Mouse (Mus musculus) CH12.LX (cell line): ENCODE results near the gene Epc2. TPM values are rescaled to one million over a fixed set of nuclear protein-coding genes. Genes with fewer than 3 reads are reported as not detected.

Source experiments
- DNase-seq: peaks from one replicate; pipeline ENCODE4 v3.0.0-alpha.2; 2013; ENCODE audit errors: extremely low read depth
- H3K27ac ChIP-seq: 2 replicates; pipeline ENCODE4 v1.5.1; 2012; ENCODE audit warnings: low read depth, mild to moderate bottlenecking, control low read depth, moderate library complexity; ENCODE audit not compliant: insufficient read depth
- H3K27me3 ChIP-seq: replicated peaks from 2 replicates; pipeline ENCODE3; 2012; ENCODE audit warnings: inconsistent platforms
- H3K36me3 ChIP-seq, 2 experiments: replicated peaks in 1 of 2; 2 replicates each; pipeline versions ENCODE3 to v1.6.1; 2012; ENCODE audit warnings: inconsistent platforms in 1 of 2, low read length in 1 of 2, mild to moderate bottlenecking in 1 of 2, mixed read lengths in 1 of 2, moderate library complexity in 1 of 2; ENCODE audit not compliant: control insufficient read depth in 1 of 2, insufficient read depth in 1 of 2
- H3K4me1 ChIP-seq, 2 experiments: 2 replicates each; pipeline ENCODE4 v1.6.1; 2012; ENCODE audit warnings: inconsistent platforms in 1 of 2, moderate library complexity in 1 of 2; ENCODE audit not compliant: insufficient read depth in 2 of 2, control insufficient read depth in 1 of 2
- H3K4me2 ChIP-seq: 2 replicates; pipeline ENCODE4 v1.6.1; 2012; ENCODE audit warnings: low read depth, mild to moderate bottlenecking, control low read depth; ENCODE audit not compliant: poor library complexity, insufficient read depth, severe bottlenecking
- H3K4me3 ChIP-seq, 3 experiments: fragments of 150-350 bp in 1 of 3; sonication (generic) in 1 of 3; replicated peaks in 1 of 3; 2 replicates each; pipeline versions ENCODE3 to v1.5.1; 2011 to 2012; ENCODE audit warnings: low read depth in 2 of 3, low read length in 2 of 3, mild to moderate bottlenecking in 2 of 3, moderate library complexity in 2 of 3, control low read depth in 1 of 3, improper control_type of control experiment in 1 of 3, inconsistent platforms in 1 of 3, mixed read lengths in 1 of 3; ENCODE audit not compliant: poor library complexity in 1 of 3
- H3K79me2 ChIP-seq: replicated peaks from 2 replicates; pipeline ENCODE4 v1.6.1; 2012; ENCODE audit warnings: mild to moderate bottlenecking, moderate library complexity; ENCODE audit not compliant: control insufficient read depth, poor library complexity, insufficient read depth, severe bottlenecking; ENCODE audit errors: extremely low read depth
- H3K9ac ChIP-seq: 2 replicates; pipeline ENCODE4 v1.6.1; 2012; ENCODE audit warnings: low read depth, mild to moderate bottlenecking, control low read depth, moderate library complexity; ENCODE audit not compliant: insufficient read depth
- H3K9me3 ChIP-seq: replicated peaks from 2 replicates; pipeline ENCODE3; 2012; ENCODE audit warnings: low read length, inconsistent platforms, mixed read lengths
- BHLHE40 ChIP-seq: IDR thresholded peaks from 2 replicates; pipeline ENCODE4 v1.6.1; 2011; ENCODE audit warnings: mild to moderate bottlenecking, low read depth, low read length, improper control_type of control experiment
- CHD1 ChIP-seq: IDR thresholded peaks from 2 replicates; pipeline ENCODE4 v1.6.1; 2012; ENCODE audit warnings: low read depth, low read length, improper control_type of control experiment, inconsistent platforms
- CHD2 ChIP-seq: IDR thresholded peaks from 2 replicates; pipeline ENCODE4 v1.6.1; 2011; ENCODE audit warnings: low read length, improper control_type of control experiment
- CTCF ChIP-seq, 2 experiments: IDR thresholded peaks in 1 of 2; conservative IDR thresholded peaks in 1 of 2; 2 replicates each; pipeline ENCODE4 v1.5.1; 2011 to 2012; ENCODE audit warnings: low read depth in 2 of 2, low read length in 2 of 2, improper control_type of control experiment in 1 of 2, inconsistent platforms in 1 of 2, mild to moderate bottlenecking in 1 of 2, moderate library complexity in 1 of 2
- IRF4 ChIP-seq: IDR thresholded peaks from 2 replicates; pipeline ENCODE4 v1.6.1; 2014; ENCODE audit warnings: low read depth, mild to moderate bottlenecking, inconsistent platforms, low read length, improper control_type of control experiment
- JUN ChIP-seq: IDR thresholded peaks from 2 replicates; pipeline ENCODE4 v1.6.1; 2011; ENCODE audit warnings: low read depth, mild to moderate bottlenecking, low read length, improper control_type of control experiment, moderate library complexity; ENCODE audit not compliant: insufficient read depth
- KAT2A ChIP-seq: IDR thresholded peaks from 2 replicates; pipeline ENCODE4 v1.6.1; 2012; ENCODE audit warnings: low read length, improper control_type of control experiment, inconsistent platforms; ENCODE audit not compliant: insufficient replicate concordance
- MEF2A ChIP-seq: IDR thresholded peaks from 2 replicates; pipeline ENCODE4 v1.6.1; 2014; ENCODE audit warnings: low read depth, mild to moderate bottlenecking, inconsistent platforms, low read length, improper control_type of control experiment, borderline replicate concordance
- MXI1 ChIP-seq: IDR thresholded peaks from 2 replicates; pipeline ENCODE4 v1.6.1; 2011; ENCODE audit warnings: mild to moderate bottlenecking, low read depth, low read length, improper control_type of control experiment
- NELFE ChIP-seq: IDR thresholded peaks from 2 replicates; pipeline ENCODE4 v1.6.1; 2011; ENCODE audit warnings: low read depth, low read length, improper control_type of control experiment
- POLR2A ChIP-seq: IDR thresholded peaks from 2 replicates; pipeline ENCODE4 v1.6.1; 2011; ENCODE audit warnings: low read depth, mild to moderate bottlenecking, improper control_type of control experiment, low read length
- POLR2AphosphoS2 ChIP-seq: IDR thresholded peaks from 2 replicates; pipeline ENCODE4 v1.6.1; 2011; ENCODE audit warnings: low read depth, low read length, improper control_type of control experiment
- RAD21 ChIP-seq: IDR thresholded peaks from 2 replicates; pipeline ENCODE4 v1.6.1; 2011; ENCODE audit warnings: low read depth, mild to moderate bottlenecking, low read length, improper control_type of control experiment, moderate library complexity
- SIN3A ChIP-seq: IDR thresholded peaks from 2 replicates; pipeline ENCODE4 v1.6.1; 2012; ENCODE audit warnings: low read length, improper control_type of control experiment, inconsistent platforms
- SMC3 ChIP-seq: IDR thresholded peaks from 2 replicates; pipeline ENCODE4 v1.6.1; 2011; ENCODE audit warnings: low read depth, low read length, improper control_type of control experiment
- TCF12 ChIP-seq: IDR thresholded peaks from 2 replicates; pipeline ENCODE4 v1.6.1; 2014; ENCODE audit warnings: low read depth, mild to moderate bottlenecking, inconsistent platforms, low read length, improper control_type of control experiment
- ZKSCAN1 ChIP-seq: IDR thresholded peaks from 2 replicates; pipeline ENCODE4 v1.6.1; 2012; ENCODE audit warnings: low read depth, inconsistent platforms, low read length, improper control_type of control experiment, borderline replicate concordance
- ZMIZ1 ChIP-seq: IDR thresholded peaks from 2 replicates; pipeline ENCODE4 v1.6.1; 2012; ENCODE audit warnings: low read depth, mild to moderate bottlenecking, inconsistent platforms, low read length, improper control_type of control experiment
- dilution Hi-C: fragments of 300-500 bp; cut with MboI; formaldehyde crosslinking; loops from 2 replicates; pipeline ENCODE4 v1.14.3; 2020; ENCODE audit warnings: low sequenced_read_pairs; ENCODE audit not compliant: extremely low pct_unique_long_range_greater_than_20kb, extremely low pct_ligation_motif_present
- in situ Hi-C: fragments of 300-500 bp; cut with MboI; formaldehyde crosslinking; loops from 3 replicates; pipeline ENCODE4 v1.14.3; 2019; ENCODE audit warnings: low sequenced_read_pairs, low pct_ligation_motif_present, low pct_unique_long_range_greater_than_20kb, mixed read lengths
- polyA plus RNA-seq: library from polyadenylated mRNA; unstranded; fragments of >175 nt; gene quantifications from 2 replicates; pipeline ENCODE4 v1.2.1, GENCODE M21; 2012; ENCODE audit warnings: low read depth; ENCODE audit not compliant: insufficient read length
- total RNA-seq, 2 experiments: library from RNA; depleted of rRNA; stranded (reverse); fragments of 300-350 nt in 1 of 2; fragments of >200 nt in 1 of 2; gene quantifications; 2 replicates each; pipeline ENCODE4 v1.2.3; 2012 to 2014

The Epc2 gene
- total and polyA plus RNA-seq, 3 experiments = 10.5 to 22.8 (median 19.2) TPM

DNA sequence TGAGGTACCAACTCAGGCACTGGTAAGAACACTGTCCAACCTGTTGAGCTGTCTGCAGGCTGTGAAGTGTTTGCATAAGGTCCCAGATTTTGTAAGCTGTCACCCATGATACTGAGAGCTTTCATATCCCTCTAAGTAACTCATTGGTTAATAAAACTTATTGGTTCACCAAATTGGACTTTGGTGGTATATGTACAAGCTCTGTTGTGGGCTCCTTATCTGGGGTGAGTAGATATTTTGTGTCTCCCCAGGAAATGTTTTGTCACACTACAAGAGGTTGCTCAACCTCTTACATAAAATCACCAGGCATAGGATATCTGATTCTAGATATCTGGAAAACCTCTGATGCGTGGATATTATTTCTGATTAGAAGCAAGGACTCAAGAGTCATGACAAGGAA lies 20.3 kb upstream of the Epc2 start:
- Histone ChIP-seq H3K79me2 (no peaks in the 10 kb centered on the region), H3K4me2 (no peak overlapping the region), H3K27ac (no peak overlapping the region), H3K27me3 (no peaks in the 10 kb centered on the region), H3K4me1 (no peaks in the 10 kb centered on the region), H3K9ac (no peak overlapping the region), H3K9me3 (no peaks in the 10 kb centered on the region), H3K4me3 (no peak overlapping the region), H3K36me3 (no peaks in the 10 kb centered on the region)
- dilution Hi-C loops (no loop called here), in situ Hi-C loops (no loop called here)
- no peak for DNase-seq
- TF ChIP-seq POLR2A (no peak), JUN (no peak), ZKSCAN1 (no peak), CTCF (conservative IDR thresholded peaks at IDR 0.05 in 1 of 2, IDR thresholded peaks at IDR 0.05 in 1 of 2; ENCODE audit: low read depth in 2 of 2, low read length in 2 of 2) (no peak), MEF2A (no peak), NELFE (no peak), KAT2A (no peak), RAD21 (no peak), SMC3 (no peak), TCF12 (no peak), CHD1 (no peak), BHLHE40 (no peak), ZMIZ1 (no peak), MXI1 (no peak), CHD2 (no peak), POLR2AphosphoS2 (no peak), SIN3A (no peak)

DNA sequence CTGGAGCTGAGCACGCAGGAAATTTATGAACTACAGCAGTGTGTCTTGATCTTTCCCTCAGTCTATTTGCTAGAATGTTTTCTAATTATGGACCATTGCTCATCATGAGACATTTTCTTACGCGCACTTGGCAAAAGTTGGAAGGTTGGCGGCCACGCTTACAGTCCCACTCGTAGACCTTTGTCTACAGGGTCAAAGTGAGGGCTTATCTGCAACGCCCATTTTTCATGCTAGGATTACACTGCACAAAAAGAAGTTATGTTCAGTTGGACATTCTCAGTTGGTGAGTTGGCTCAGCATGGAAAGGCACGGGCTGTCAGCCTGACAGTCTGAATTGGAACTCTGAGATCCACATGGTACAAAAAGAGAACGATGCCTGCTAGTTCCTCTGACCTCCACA lies 18.1 kb upstream of the Epc2 start:
- Histone ChIP-seq H3K27me3 (no peaks in the 10 kb centered on the region), H3K9me3 (no peaks in the 10 kb centered on the region)
- dilution Hi-C loops = no loop called here

More for the DNA sequence above, 18.1 kb upstream of the Epc2 start:
- no peak overlapping the region for H3K27ac ChIP-seq
- no peak overlapping the region for H3K4me2 ChIP-seq
- H3K9ac ChIP-seq = no peak overlapping the region
- no peak overlapping the region for H3K4me3 ChIP-seq
- H3K79me2 ChIP-seq = no peaks in the 10 kb centered on the region
- no peak for DNase-seq
- no peaks in the 10 kb centered on the region for H3K4me1 ChIP-seq
- TF ChIP-seq JUN = no peak
- TF ChIP-seq BHLHE40 = no peak
- no peak for TF ChIP-seq IRF4
- TF ChIP-seq SIN3A = no peak
- no peaks in the 10 kb centered on the region for H3K36me3 ChIP-seq
- in situ Hi-C loops = no loop called here
